Mouse (Mus musculus): Measurements from ENCODE around the gene Gm18596. TPM values are rescaled to one million over a fixed set of nuclear protein-coding genes. Genes with fewer than 3 reads are reported as not detected.
"Not testable (repeated sequence)": the region's sequence is repeated elsewhere in the genome, so short reads cannot be mapped to it uniquely, and the experiment has no call there.

Gm18596 gene
- not detected in 2 replicates for polyA plus RNA-seq (2016; fragmentation: Nextera tagmentation; extraction: Ambion mirVana)

- not testable (repeated sequence) for H3K9me3 ChIP-seq; H3K27ac ChIP-seq; H3K4me2 ChIP-seq (replicated peaks); H3K27me3 ChIP-seq; H3K4me1 ChIP-seq; H3K36me3 ChIP-seq; ATAC-seq (ENCODE audit: insufficient number of reproducible peaks, insufficient read depth, low FRiP score, low TSS enrichment); H3K9ac ChIP-seq; H3K4me3 ChIP-seq
- WGBS, result 46% methylated on average over 5 of the region's 5 CpGs
These were observed at the start of gene Gm18596 for GRCm38 (mm10) chr10:77741924-77742688. TSS of gene Gm18596 (minus strand) at chr10:77742638.

- no peaks in the 10 kb centered on the region for H3K9me3 ChIP-seq
- WGBS, result 83% methylated on average over 2 of the region's 2 CpGs
- no peaks in the 10 kb centered on the region for H3K4me1 ChIP-seq
- no peak for ATAC-seq (ENCODE audit: insufficient number of reproducible peaks, insufficient read depth, low FRiP score, low TSS enrichment)
- no peak overlapping the region for H3K9ac ChIP-seq
- no peak overlapping the region for H3K4me2 ChIP-seq (replicated peaks)
- no peak overlapping the region for H3K4me3 ChIP-seq
- no peak overlapping the region for H3K27ac ChIP-seq
- no peaks in the 10 kb centered on the region for H3K36me3 ChIP-seq
- no peaks in the 10 kb centered on the region for H3K27me3 ChIP-seq
These were observed 46.2 kb upstream of the Gm18596 start for GRCm38 (mm10) chr10:77788621-77789020.

- not testable (repeated sequence) for ATAC-seq (ENCODE audit: insufficient number of reproducible peaks, insufficient read depth, low FRiP score, low TSS enrichment); H3K4me1 ChIP-seq; H3K4me3 ChIP-seq; H3K4me2 ChIP-seq (replicated peaks); H3K9me3 ChIP-seq; H3K9ac ChIP-seq; H3K27ac ChIP-seq; H3K36me3 ChIP-seq; H3K27me3 ChIP-seq
- WGBS, result 40% methylated on average over 1 of the region's 1 CpGs
These were observed 45.4 kb upstream of the Gm18596 start, which contains the start of gene Gm7137 for GRCm38 (mm10) chr10:77787876-77788275. TSS of gene Gm7137 (minus strand) at chr10:77788200.

- ATAC-seq (ENCODE audit: insufficient number of reproducible peaks, insufficient read depth, low FRiP score, low TSS enrichment); H3K27me3 ChIP-seq; H3K36me3 ChIP-seq; H3K4me1 ChIP-seq; H3K27ac ChIP-seq; H3K4me3 ChIP-seq; H3K4me2 ChIP-seq (replicated peaks); H3K9ac ChIP-seq; H3K9me3 ChIP-seq: not testable (repeated sequence)
- 94% methylated on average over 3 of the region's 3 CpGs for WGBS
These were observed 41.0 kb upstream of the Gm18596 start for GRCm38 (mm10) chr10:77783396-77783795.

- not testable (repeated sequence) for H3K4me3 ChIP-seq; H3K27me3 ChIP-seq; H3K27ac ChIP-seq; H3K4me1 ChIP-seq; H3K9ac ChIP-seq; H3K9me3 ChIP-seq; H3K36me3 ChIP-seq; H3K4me2 ChIP-seq (replicated peaks); ATAC-seq (ENCODE audit: insufficient number of reproducible peaks, insufficient read depth, low FRiP score, low TSS enrichment)
- WGBS, result 43% methylated on average over 1 of the region's 1 CpGs
These were observed 40.0 kb upstream of the Gm18596 start, which contains the start of gene Gm3250 for GRCm38 (mm10) chr10:77782442-77782841. TSS of gene Gm3250 (minus strand) at chr10:77782542.

GRCm38 (mm10) chr10:77776844-77777243, 34.4 kb upstream of the Gm18596 start, which contains the start of gene Gm7138:
TSS of gene Gm7138 (minus strand) at chr10:77776944.
- not testable (repeated sequence) for H3K27me3 ChIP-seq; ATAC-seq (ENCODE audit: insufficient number of reproducible peaks, insufficient read depth, low FRiP score, low TSS enrichment); H3K36me3 ChIP-seq; H3K9ac ChIP-seq; H3K27ac ChIP-seq; H3K4me3 ChIP-seq; H3K9me3 ChIP-seq; H3K4me1 ChIP-seq; H3K4me2 ChIP-seq (replicated peaks)
- 67% methylated on average over 1 of the region's 1 CpGs for WGBS

GRCm38 (mm10) chr10:77772142-77772541, 29.7 kb upstream of the Gm18596 start:
- not testable (repeated sequence) for H3K27me3 ChIP-seq; H3K27ac ChIP-seq; H3K36me3 ChIP-seq; H3K9ac ChIP-seq; H3K4me2 ChIP-seq (replicated peaks); H3K4me3 ChIP-seq; H3K4me1 ChIP-seq; H3K9me3 ChIP-seq; ATAC-seq (ENCODE audit: insufficient number of reproducible peaks, insufficient read depth, low FRiP score, low TSS enrichment)
- 100% methylated on average over 2 of the region's 3 CpGs for WGBS

GRCm38 (mm10) chr10:77771225-77771624, 28.8 kb upstream of the Gm18596 start, which contains the start of gene Gm3238:
TSS of gene Gm3238 (minus strand) at chr10:77771325.
- not testable (repeated sequence) for H3K4me1 ChIP-seq; H3K4me3 ChIP-seq; ATAC-seq (ENCODE audit: insufficient number of reproducible peaks, insufficient read depth, low FRiP score, low TSS enrichment)

GRCm38 (mm10) chr10:77769727-77770126, 27.3 kb upstream of the Gm18596 start:
- Histone ChIP-seq H3K36me3 (no peaks in the 10 kb centered on the region), H3K27ac (no peak overlapping the region), H3K9me3 (no peaks in the 10 kb centered on the region), H3K4me1 (no peaks in the 10 kb centered on the region), H3K4me3 (no peak overlapping the region), H3K4me2 (replicated peaks) (no peak overlapping the region), H3K9ac (no peak overlapping the region), H3K27me3 (no peaks in the 10 kb centered on the region)
- WGBS, result 57% methylated on average over 1 of the region's 1 CpGs
- no peak for ATAC-seq (ENCODE audit: insufficient number of reproducible peaks, insufficient read depth, low FRiP score, low TSS enrichment)

More at GRCm38 (mm10) chr10:77771225-77771624, 28.8 kb upstream of the Gm18596 start, which contains the start of gene Gm3238:
- not testable (repeated sequence) for H3K36me3 ChIP-seq; H3K27ac ChIP-seq; H3K9ac ChIP-seq; H3K27me3 ChIP-seq; H3K9me3 ChIP-seq; H3K4me2 ChIP-seq (replicated peaks)
- 67% methylated on average over 1 of the region's 1 CpGs for WGBS

- H3K4me2 ChIP-seq (replicated peaks); H3K27ac ChIP-seq; H3K27me3 ChIP-seq; H3K36me3 ChIP-seq; H3K9ac ChIP-seq; H3K4me3 ChIP-seq; H3K9me3 ChIP-seq; H3K4me1 ChIP-seq; ATAC-seq (ENCODE audit: insufficient number of reproducible peaks, insufficient read depth, low FRiP score, low TSS enrichment): not testable (repeated sequence)
- 40% methylated on average over 1 of the region's 1 CpGs for WGBS
These were observed 17.1 kb upstream of the Gm18596 start, which contains the start of gene Gm3233 for GRCm38 (mm10) chr10:77759582-77759981. TSS of gene Gm3233 (minus strand) at chr10:77759682.

GRCm38 (mm10) chr10:77753448-77753847, 11.0 kb upstream of the Gm18596 start:
- no peaks in the 10 kb centered on the region for H3K36me3 ChIP-seq
- no peak overlapping the region for H3K4me3 ChIP-seq
- H3K4me1 ChIP-seq, result no peaks in the 10 kb centered on the region
- H3K27ac ChIP-seq, result no peak overlapping the region
- H3K4me2 ChIP-seq (replicated peaks), result no peak overlapping the region
- H3K9me3 ChIP-seq, result no peaks in the 10 kb centered on the region
- H3K27me3 ChIP-seq, result no peaks in the 10 kb centered on the region
- no peak overlapping the region for H3K9ac ChIP-seq
- ATAC-seq (ENCODE audit: insufficient number of reproducible peaks, insufficient read depth, low FRiP score, low TSS enrichment), result no peak

GRCm38 (mm10) chr10:77752312-77752711, 9.9 kb upstream of the Gm18596 start:
- H3K9ac ChIP-seq; H3K4me3 ChIP-seq; H3K27me3 ChIP-seq; H3K4me2 ChIP-seq (replicated peaks); H3K36me3 ChIP-seq; H3K4me1 ChIP-seq; ATAC-seq (ENCODE audit: insufficient number of reproducible peaks, insufficient read depth, low FRiP score, low TSS enrichment); H3K9me3 ChIP-seq; H3K27ac ChIP-seq: not testable (repeated sequence)
- WGBS, result 56% methylated on average over 3 of the region's 3 CpGs
